Mouse (Mus musculus) stomach, postnatal 0 days (tissue): ENCODE measurements around the gene Zdhhc13. TPM values are rescaled to one million over a fixed set of nuclear protein-coding genes. Genes with fewer than 3 reads are reported as not detected.

Experiments
- ATAC-seq: fragments of 200-750 bp; cut with Nextera tagmentation; 2 replicates; pipeline ENCODE4 v1.8.0; 2017; ENCODE audit not compliant: low FRiP score, low TSS enrichment
- DNase-seq: peaks from one replicate; pipeline ENCODE4 v3.0.0-alpha.2; 2016; ENCODE audit warnings: low spot score
- H3K27ac ChIP-seq: fragments of 300-500 bp; sonication (generic); replicated peaks from 2 replicates; pipeline ENCODE4 v1.5.1; 2014; ENCODE audit warnings: mild to moderate bottlenecking, control low read depth
- H3K27me3 ChIP-seq: fragments of 300-500 bp; sonication (generic); 2 replicates; pipeline ENCODE4 v1.6.1; 2014; ENCODE audit warnings: low read length; ENCODE audit not compliant: control insufficient read depth, insufficient read depth
- H3K36me3 ChIP-seq: fragments of 300-500 bp; sonication (generic); 2 replicates; pipeline ENCODE4 v1.6.1; 2014; ENCODE audit warnings: low read length, mixed read lengths; ENCODE audit not compliant: control insufficient read depth, insufficient read depth
- H3K4me1 ChIP-seq: fragments of 300-500 bp; sonication (generic); replicated peaks from 2 replicates; pipeline ENCODE4 v1.6.1; 2014; ENCODE audit warnings: antibody characterized with exemption; ENCODE audit not compliant: control insufficient read depth, insufficient read depth
- H3K4me2 ChIP-seq: fragments of 300-500 bp; sonication (generic); replicated peaks from 2 replicates; pipeline ENCODE4 v1.6.1; 2014; ENCODE audit warnings: low read depth, mild to moderate bottlenecking, control low read depth, moderate library complexity
- H3K4me3 ChIP-seq: fragments of 300-500 bp; sonication (generic); 2 replicates; pipeline ENCODE4 v1.5.1; 2014; ENCODE audit warnings: low read depth, low read length, control low read depth
- H3K9ac ChIP-seq: fragments of 300-500 bp; sonication (generic); 2 replicates; pipeline ENCODE4 v1.6.1; 2014; ENCODE audit warnings: mild to moderate bottlenecking, low read length, control low read depth, mixed read lengths
- H3K9me3 ChIP-seq: fragments of 300-500 bp; sonication (generic); 2 replicates; pipeline ENCODE4 v1.6.1; 2016; ENCODE audit warnings: low read length; ENCODE audit not compliant: control insufficient read depth
- CTCF ChIP-seq: IDR thresholded peaks from 2 replicates; pipeline ENCODE4 v1.5.1; 2016; ENCODE audit warnings: antibody characterized with exemption, low read depth, mild to moderate bottlenecking, moderate library complexity
- EP300 ChIP-seq: optimal IDR thresholded peaks from 2 replicates; pipeline ENCODE3; 2016; ENCODE audit warnings: antibody characterized with exemption
- WGBS: fragments of 180-500 bp; shearing (Covaris S2); extraction: QIAGEN DNeasy Blood & Tissue Kit; methylation state at CpG from one replicate; pipeline ENCODE4 v1.1.7; 2014; 5-methylcytosine and 5-hydroxymethylcytosine counted together
- polyA plus RNA-seq: library from polyadenylated mRNA; unstranded; fragments of >200 nt; fragmentation: Nextera tagmentation; extraction: Ambion mirVana; gene quantifications from 2 replicates; pipeline ENCODE4 v1.2.1, GENCODE M21; 2015

Zdhhc13 gene
- polyA plus RNA-seq, 1 experiment from 2014 or later: 34.0 TPM

- Histone ChIP-seq H3K36me3 (peaks cover 11% of the 10 kb centered on the region; the same call in 1 of the 2 replicates), H3K27me3 (no peaks in the 10 kb centered on the region), H3K4me2 (no peak overlapping the region), H3K9me3 (no peaks in the 10 kb centered on the region), H3K27ac (peak overlapping the region; percentile 50), H3K9ac (no peak overlapping the region), H3K4me1 (no peaks in the 10 kb centered on the region), H3K4me3 (no peak overlapping the region)
- TF ChIP-seq EP300: no peak
- no peak for TF ChIP-seq CTCF
- 42% methylated on average over 1 of the region's 1 CpGs for WGBS
- peak; percentile 93 for ATAC-seq
- peak; percentile 51 for DNase-seq
Observed at GRCm38 (mm10) chr7:48813594-48813993, 24.8 kb downstream of the Zdhhc13 start.

- Histone ChIP-seq H3K9ac (no peak overlapping the region), H3K36me3 (peaks cover 20% of the 10 kb centered on the region), H3K4me1 (no peaks in the 10 kb centered on the region), H3K9me3 (no peaks in the 10 kb centered on the region), H3K27me3 (no peaks in the 10 kb centered on the region), H3K27ac (no peak overlapping the region), H3K4me2 (no peak overlapping the region), H3K4me3 (no peak overlapping the region)
- 83% methylated on average over 5 of the region's 5 CpGs for WGBS
- TF ChIP-seq CTCF (no peak), EP300 (no peak)
- DNase-seq: no peak
- no peak for ATAC-seq
Observed at GRCm38 (mm10) chr7:48821654-48822053, 32.9 kb downstream of the Zdhhc13 start.

- H3K27ac ChIP-seq: no peak overlapping the region
- DNase-seq: no peak
- WGBS: 81% methylated on average over 3 of the region's 3 CpGs
- H3K36me3 ChIP-seq: peaks cover 15% of the 10 kb centered on the region; the same call in 1 of the 2 replicates
- no peak overlapping the region for H3K4me2 ChIP-seq
- H3K9me3 ChIP-seq: no peaks in the 10 kb centered on the region
- no peak for ATAC-seq
- no peaks in the 10 kb centered on the region for H3K27me3 ChIP-seq
- H3K4me1 ChIP-seq: no peaks in the 10 kb centered on the region
- TF ChIP-seq CTCF: no peak
- no peak for TF ChIP-seq EP300
- H3K9ac ChIP-seq: no peak overlapping the region
- H3K4me3 ChIP-seq: no peak overlapping the region
Observed at GRCm38 (mm10) chr7:48823621-48824020, 34.8 kb downstream of the Zdhhc13 start.

- H3K9ac ChIP-seq: no peak overlapping the region
- no peaks in the 10 kb centered on the region for H3K9me3 ChIP-seq
- DNase-seq (no peak), ATAC-seq (no peak)
- no peak for TF ChIP-seq CTCF
- TF ChIP-seq EP300: no peak
- WGBS: 87% methylated on average over 1 of the region's 1 CpGs
- H3K4me1 ChIP-seq: no peaks in the 10 kb centered on the region
- H3K27ac ChIP-seq: no peak overlapping the region
- no peak overlapping the region for H3K4me3 ChIP-seq
- H3K4me2 ChIP-seq: no peak overlapping the region
- peaks cover 14% of the 10 kb centered on the region; the same call in 1 of the 2 replicates for H3K36me3 ChIP-seq
- H3K27me3 ChIP-seq: no peaks in the 10 kb centered on the region
Observed at GRCm38 (mm10) chr7:48824671-48825070, 35.9 kb downstream of the Zdhhc13 start.

- 81% methylated on average over 6 of the region's 6 CpGs for WGBS
- DNase-seq (no peak), ATAC-seq (no peak)
- TF ChIP-seq CTCF (no peak), EP300 (no peak)
- peaks cover 12% of the 10 kb centered on the region; the same call in 1 of the 2 replicates for H3K36me3 ChIP-seq
- H3K4me3 ChIP-seq: no peak overlapping the region
- no peaks in the 10 kb centered on the region for H3K9me3 ChIP-seq
- H3K27ac ChIP-seq: no peak overlapping the region
- H3K27me3 ChIP-seq: no peaks in the 10 kb centered on the region
- H3K4me1 ChIP-seq: no peaks in the 10 kb centered on the region
- no peak overlapping the region for H3K9ac ChIP-seq
- H3K4me2 ChIP-seq: no peak overlapping the region
Observed at GRCm38 (mm10) chr7:48825170-48825569, 36.4 kb downstream of the Zdhhc13 start.

GRCm38 (mm10) chr7:48829177-48829910, 40.5 kb downstream of the Zdhhc13 start:
- Histone ChIP-seq H3K4me1 (0 out of 2 replicates have a peak, but pooled peaks cover 2% of the 10 kb centered on the region), H3K9ac (no peak overlapping the region), H3K9me3 (no peaks in the 10 kb centered on the region), H3K27ac (no peak overlapping the region), H3K4me2 (no peak overlapping the region), H3K36me3 (peaks cover 7% of the 10 kb centered on the region; the same call in 1 of the 2 replicates), H3K4me3 (no peak overlapping the region), H3K27me3 (no peaks in the 10 kb centered on the region)
- ATAC-seq (no peak), DNase-seq (peak; percentile 21)
- 70% methylated on average over 5 of the region's 5 CpGs for WGBS
- TF ChIP-seq EP300 (no peak), CTCF (no peak)
